Mouse (Mus musculus): ENCODE data around the gene Zcchc14. TPM values are rescaled to one million over a fixed set of nuclear protein-coding genes. Genes with fewer than 3 reads are reported as not detected.

Zcchc14 gene
- 0.35 TPM for total RNA-seq (2023)

DNA sequence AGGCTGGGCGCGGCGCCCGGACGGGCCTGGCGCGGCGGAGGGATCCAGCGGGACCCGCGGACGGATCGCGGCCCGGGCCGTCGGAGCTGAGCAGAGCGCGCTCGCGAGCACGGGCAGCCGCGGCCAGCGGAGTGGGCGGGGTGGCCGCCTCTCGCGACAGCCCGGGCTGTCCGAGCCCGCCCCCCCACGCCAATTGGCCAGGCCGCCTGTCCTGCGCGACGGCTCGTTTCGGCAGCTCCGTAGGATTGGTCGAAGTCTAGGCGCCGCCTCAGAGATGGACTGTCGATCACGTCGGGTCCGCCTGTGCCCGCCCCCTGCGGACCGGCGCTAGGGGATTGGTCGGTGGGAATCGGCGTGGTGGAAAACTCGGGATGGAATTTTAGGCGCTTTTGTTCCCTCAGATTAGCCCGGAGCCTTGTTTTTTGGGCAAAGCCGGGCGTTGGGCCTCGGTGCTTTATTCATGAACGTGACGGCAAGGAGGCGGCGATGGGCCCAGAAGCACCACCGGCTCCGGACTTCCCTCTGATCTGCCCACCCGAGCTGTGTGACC, at the start of gene Zcchc14:
TSS of gene Zcchc14 (minus strand) at position 128 of the 550 bp plus-strand sequence.

DNA sequence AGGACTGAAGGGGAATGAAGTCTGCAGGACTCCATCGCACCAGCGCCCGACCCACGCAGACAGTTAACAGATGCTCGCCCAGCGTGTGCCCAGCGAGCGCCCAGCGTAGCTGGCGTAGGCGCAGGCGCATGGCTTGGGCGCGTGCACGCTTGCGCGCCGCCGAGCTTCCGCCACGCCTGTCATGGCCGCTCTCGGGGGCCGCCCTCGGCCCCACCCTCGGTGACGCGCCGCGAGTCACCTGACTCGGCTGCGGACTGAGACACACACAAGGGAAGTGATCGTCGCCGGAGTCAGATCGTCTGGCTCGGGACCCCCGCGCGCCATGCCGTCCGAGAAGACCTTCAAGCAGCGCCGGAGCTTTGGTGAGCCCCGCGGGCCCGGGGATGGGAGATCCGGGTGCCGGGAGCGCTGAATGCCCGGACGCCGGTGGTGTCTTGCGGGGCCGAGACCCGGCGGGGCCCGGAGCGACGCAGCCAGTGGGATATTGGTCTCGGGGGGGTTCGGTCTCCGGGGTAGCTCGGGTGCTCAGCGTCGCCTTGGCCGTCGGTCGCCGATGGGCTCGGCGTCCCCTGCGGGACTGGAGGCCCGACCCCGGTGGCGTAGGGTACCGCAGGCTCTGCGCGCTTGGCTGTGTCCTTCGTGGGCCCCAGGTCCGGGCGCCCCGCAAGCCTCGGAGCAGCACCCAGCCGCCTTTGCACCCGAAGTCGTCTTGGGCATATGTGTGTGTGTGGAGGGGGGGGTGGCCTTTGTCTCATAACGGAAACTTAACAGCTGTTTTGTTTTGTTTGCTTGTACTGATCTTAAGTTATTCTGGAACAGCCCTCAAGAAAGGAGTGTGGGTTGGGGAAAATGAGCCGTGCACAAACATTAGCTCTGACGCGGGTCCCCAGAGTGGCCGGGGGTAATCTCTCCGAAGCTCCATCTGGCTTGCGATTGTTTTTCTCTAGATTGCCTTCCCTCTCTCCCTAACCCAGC, 62.2 kb downstream of the Zcchc14 start, which contains the start of gene Map1lc3b:
TSS of gene Map1lc3b (plus strand) at position 159 of the 975 bp plus-strand sequence.

GRCm38 (mm10) chr8:121578676-121579451, 73.8 kb downstream of the Zcchc14 start, which contains the start of gene Fbxo31:
Gene Fbxo31, minus strand, starts transcription at chr8:121578806.

Other genes starting within 250 kb of the Zcchc14 start
- not detected for gene 1700018B08Rik, start 108.6 kb downstream of the Zcchc14 start, total RNA-seq (2023)
- 19.1 TPM for gene Fbxo31, start 74.1 kb downstream of the Zcchc14 start, total RNA-seq (2023)
- gene Map1lc3b, start 62.5 kb downstream of the Zcchc14 start, total RNA-seq (2023), result 278 TPM
- gene Jph3, start 76.7 kb upstream of the Zcchc14 start, total RNA-seq (2023), result not detected
- 50.3 TPM for gene Klhdc4, start 176.7 kb upstream of the Zcchc14 start, total RNA-seq (2023)

All from CD4-positive naive resting alpha-beta T cell, adult 76 days (primary cell).